Mouse (Mus musculus) liver, embryonic 14.5 days (tissue): ENCODE results near the gene Gnl3l. TPM values are rescaled to one million over a fixed set of nuclear protein-coding genes. Genes with fewer than 3 reads are reported as not detected.

Experiments
- ATAC-seq: fragments of 200-750 bp; cut with Nextera tagmentation; 2 replicates; pipeline ENCODE4 v1.8.0; 2017; ENCODE audit warnings: moderate number of reproducible peaks, mild to moderate bottlenecking, moderate library complexity; ENCODE audit not compliant: insufficient read depth
- DNase-seq, 3 experiments: peaks; one replicate each; pipeline ENCODE4 v3.0.0-alpha.2; 2012 to 2013; ENCODE audit warnings: low read depth in 3 of 3, low spot score in 3 of 3
- H3K27ac ChIP-seq: fragments of 300-500 bp; sonication (generic); 2 replicates; pipeline ENCODE4 v1.5.1; 2014; ENCODE audit warnings: moderate library complexity, mild to moderate bottlenecking, control low read depth, inconsistent platforms
- H3K27me3 ChIP-seq: fragments of 300-500 bp; sonication (generic); 2 replicates; pipeline ENCODE4 v1.6.1; 2014; ENCODE audit warnings: mild to moderate bottlenecking, low read length, moderate library complexity; ENCODE audit not compliant: control insufficient read depth, insufficient read depth
- H3K36me3 ChIP-seq: fragments of 300-500 bp; sonication (generic); replicated peaks from 2 replicates; pipeline ENCODE4 v1.6.1; 2014; ENCODE audit warnings: low read depth; ENCODE audit not compliant: control insufficient read depth, insufficient read depth
- H3K4me1 ChIP-seq, 2 experiments: fragments of 200-500 bp in 1 of 2; fragments of 300-500 bp in 1 of 2; sonication (generic) in 1 of 2; replicated peaks; 2 replicates each; pipeline ENCODE4 v1.6.1; 2012 to 2014; ENCODE audit warnings: antibody characterized with exemption in 1 of 2, inconsistent platforms in 1 of 2, low read length in 1 of 2; ENCODE audit not compliant: control insufficient read depth in 2 of 2, insufficient read depth in 2 of 2
- H3K4me2 ChIP-seq: fragments of 300-500 bp; sonication (generic); 2 replicates; pipeline ENCODE4 v1.6.1; 2014; ENCODE audit warnings: low read depth, mild to moderate bottlenecking, control low read depth, moderate library complexity
- H3K4me3 ChIP-seq, 2 experiments: fragments of 200-500 bp in 1 of 2; fragments of 300-500 bp in 1 of 2; sonication (generic) in 1 of 2; 2 replicates each; pipeline ENCODE4 v1.5.1; 2012 to 2014; ENCODE audit warnings: low read depth in 2 of 2, low read length in 2 of 2, mild to moderate bottlenecking in 2 of 2, control low read depth in 1 of 2, inconsistent platforms in 1 of 2, moderate library complexity in 1 of 2; ENCODE audit not compliant: insufficient read depth in 1 of 2
- H3K9ac ChIP-seq: fragments of 300-500 bp; sonication (generic); replicated peaks from 2 replicates; pipeline ENCODE4 v1.6.1; 2014; ENCODE audit warnings: mild to moderate bottlenecking, control low read depth, moderate library complexity
- H3K9me3 ChIP-seq: fragments of 300-500 bp; sonication (generic); 2 replicates; pipeline ENCODE4 v1.6.1; 2016; ENCODE audit warnings: low read length, mixed read lengths; ENCODE audit not compliant: control insufficient read depth
- CTCF ChIP-seq: IDR thresholded peaks from 2 replicates; pipeline ENCODE4 v1.5.1; 2016; ENCODE audit warnings: antibody characterized with exemption, low read depth, control low read depth
- EP300 ChIP-seq: IDR thresholded peaks from 2 replicates; pipeline ENCODE4 v1.6.1; 2016; ENCODE audit warnings: antibody characterized with exemption, low read depth
- WGBS: fragments of 180-500 bp; shearing (Covaris S2); extraction: QIAGEN DNeasy Blood & Tissue Kit; methylation state at CpG from one replicate; pipeline ENCODE4 v1.1.7; 2014; ENCODE audit not compliant: insufficient replicate concordance; 5-methylcytosine and 5-hydroxymethylcytosine counted together
- polyA plus RNA-seq, 2 experiments: library from polyadenylated mRNA; depleted of rRNA in 1 of 2; stranded (reverse) in 1 of 2; unstranded in 1 of 2; fragments of >200 nt; fragmentation: Nextera tagmentation in 1 of 2; extraction: Ambion mirVana in 1 of 2; gene quantifications; 2 replicates each; pipeline versions ENCODE4 v1.2.1 to v1.2.3; 2012 to 2014

Gene Gnl3l
- 4.2 and 5.4 TPM in 2 replicates for polyA plus RNA-seq (2012; rRNA removed)
- 10.3 and 11.6 TPM in 2 replicates for polyA plus RNA-seq (2014; fragmentation: Nextera tagmentation; extraction: Ambion mirVana)

GRCm38 (mm10) chrX:151016938-151017877, at the start of gene Gnl3l:
TSS of gene Gnl3l (minus strand) at chrX:151017322.
- 21% methylated on average over 42 of the region's 43 CpGs for WGBS
- H3K36me3 ChIP-seq: no peaks in the 10 kb centered on the region
- H3K4me2 ChIP-seq: peak within 1 kb of the TSS; percentile 71
- TF ChIP-seq EP300 (no peak), CTCF (peak; percentile 76)
- peak within 1 kb of the TSS; percentile 59 to 95 for H3K4me3 ChIP-seq
- no peaks in the 10 kb centered on the region for H3K9me3 ChIP-seq
- no peaks in the 10 kb centered on the region for H3K27me3 ChIP-seq
- peaks cover 2 to 14% of the 10 kb centered on the region in 2 experiments; a peak in 1 of 4 replicates for H3K4me1 ChIP-seq
- peak within 1 kb of the TSS; percentile 54 for H3K9ac ChIP-seq
- H3K27ac ChIP-seq: no peak within 1 kb of the TSS; the same call in 1 of the 2 replicates
- peak; percentile 77 to 81 (median 78) for DNase-seq
- peak; percentile 95 for ATAC-seq

GRCm38 (mm10) chrX:151066071-151066666, 49.0 kb upstream of the Gnl3l start:
- H3K9ac ChIP-seq: no peak overlapping the region
- no peaks in the 10 kb centered on the region for H3K36me3 ChIP-seq
- H3K9me3 ChIP-seq: no peaks in the 10 kb centered on the region
- no peaks in the 10 kb centered on the region for H3K27me3 ChIP-seq
- 57% methylated on average over 7 of the region's 7 CpGs for WGBS
- no peak overlapping the region for H3K4me2 ChIP-seq
- TF ChIP-seq EP300: no peak
- TF ChIP-seq CTCF: no peak
- no peaks in the 10 kb centered on the region; a peak in 1 of 4 replicates for H3K4me1 ChIP-seq
- ATAC-seq: no peak
- H3K4me3 ChIP-seq: no peak overlapping the region
- DNase-seq: no peak
- no peak overlapping the region for H3K27ac ChIP-seq

- H3K27me3 ChIP-seq: no peaks in the 10 kb centered on the region
- no peak overlapping the region for H3K4me3 ChIP-seq
- no peak for ATAC-seq
- no peaks in the 10 kb centered on the region for H3K9me3 ChIP-seq
- 10% methylated on average over 3 of the region's 3 CpGs for WGBS
- H3K4me2 ChIP-seq: no peak overlapping the region
- no peaks in the 10 kb centered on the region; a peak in 1 of 4 replicates for H3K4me1 ChIP-seq
- no peak for DNase-seq
- H3K36me3 ChIP-seq: no peaks in the 10 kb centered on the region
- H3K27ac ChIP-seq: no peak overlapping the region
- H3K9ac ChIP-seq: no peak overlapping the region
- TF ChIP-seq EP300: no peak
- no peak for TF ChIP-seq CTCF
Observed at GRCm38 (mm10) chrX:151061615-151062299, 44.6 kb upstream of the Gnl3l start.

- no peak for TF ChIP-seq EP300
- TF ChIP-seq CTCF: no peak
- Histone ChIP-seq H3K9ac (no peak overlapping the region), H3K27ac (no peak overlapping the region), H3K4me2 (no peak overlapping the region), H3K4me3 (no peak overlapping the region), H3K27me3 (no peaks in the 10 kb centered on the region), H3K36me3 (no peaks in the 10 kb centered on the region), H3K4me1 (no peaks in the 10 kb centered on the region; a peak in 1 of 4 replicates), H3K9me3 (no peaks in the 10 kb centered on the region)
- DNase-seq (no peak), ATAC-seq (no peak)
- WGBS: 46% methylated on average over 1 of the region's 1 CpGs
Observed at GRCm38 (mm10) chrX:151059346-151059745, 42.2 kb upstream of the Gnl3l start.
